Mouse (Mus musculus): ENCODE results near the gene Sesn2.
"Not testable (repeated sequence)": the region's sequence is repeated elsewhere in the genome, so short reads cannot be mapped to it uniquely, and the experiment has no call there.

Gene Sesn2

GRCm38 (mm10) chr4:132482956-132483608, 27.2 kb downstream of the Sesn2 start:
- no peak for DNase-seq (ENCODE audit: low spot score in 2 of 2)

GRCm38 (mm10) chr4:132482104-132482503, 28.2 kb downstream of the Sesn2 start:
- not testable (repeated sequence) for DNase-seq (ENCODE audit: low spot score in 2 of 2)

GRCm38 (mm10) chr4:132477833-132478232, 32.5 kb downstream of the Sesn2 start:
- DNase-seq (ENCODE audit: low spot score in 2 of 2), result no peak

- no peak for DNase-seq (ENCODE audit: low spot score in 2 of 2)
Measured at GRCm38 (mm10) chr4:132475895-132476878, 34.1 kb downstream of the Sesn2 start.

- DNase-seq (ENCODE audit: low spot score in 2 of 2), result no peak
Measured at GRCm38 (mm10) chr4:132474631-132475030, 35.7 kb downstream of the Sesn2 start.

GRCm38 (mm10) chr4:132473411-132473810, 36.9 kb downstream of the Sesn2 start:
- DNase-seq (ENCODE audit: low spot score in 2 of 2), result no peak

- DNase-seq (ENCODE audit: low spot score in 2 of 2), result no peak
Measured at GRCm38 (mm10) chr4:132469873-132470272, 40.4 kb downstream of the Sesn2 start.

- no peak for DNase-seq (ENCODE audit: low spot score in 2 of 2)
Measured at GRCm38 (mm10) chr4:132464255-132464613, 46.1 kb downstream of the Sesn2 start.

GRCm38 (mm10) chr4:132463430-132464254, 46.7 kb downstream of the Sesn2 start, which contains the start of gene Med18:
Gene Med18 (minus strand): TSS chr4:132463921.
- peak; percentile 94 to 97 for DNase-seq (ENCODE audit: low spot score in 2 of 2)

- DNase-seq (ENCODE audit: low spot score in 2 of 2), result no peak
Measured at GRCm38 (mm10) chr4:132462836-132463235, 47.5 kb downstream of the Sesn2 start.

- no peak for DNase-seq (ENCODE audit: low spot score in 2 of 2)
Measured at GRCm38 (mm10) chr4:132460225-132460624, 50.1 kb downstream of the Sesn2 start.

- no peak for DNase-seq (ENCODE audit: low spot score in 2 of 2)
Measured at GRCm38 (mm10) chr4:132455561-132455960, 54.7 kb downstream of the Sesn2 start.

- no peak for DNase-seq (ENCODE audit: low spot score in 2 of 2)
Measured at GRCm38 (mm10) chr4:132455146-132455545, 55.2 kb downstream of the Sesn2 start.

- no peak for DNase-seq (ENCODE audit: low spot score in 2 of 2)
Measured at GRCm38 (mm10) chr4:132454216-132454615, 56.1 kb downstream of the Sesn2 start.

- DNase-seq (ENCODE audit: low spot score in 2 of 2), result no peak
Measured at GRCm38 (mm10) chr4:132449778-132450177, 60.5 kb downstream of the Sesn2 start.

GRCm38 (mm10) chr4:132446105-132446504, 64.2 kb downstream of the Sesn2 start:
- no peak for DNase-seq (ENCODE audit: low spot score in 2 of 2)

GRCm38 (mm10) chr4:132444516-132444915, 65.8 kb downstream of the Sesn2 start:
- no peak for DNase-seq (ENCODE audit: low spot score in 2 of 2)
